Mouse (Mus musculus): ENCODE results near the gene Ints5. TPM values are rescaled to one million over a fixed set of nuclear protein-coding genes. Genes with fewer than 3 reads are reported as not detected.
"Not testable (repeated sequence)": the region's sequence is repeated elsewhere in the genome, so short reads cannot be mapped to it uniquely, and the experiment has no call there.

Ints5 gene
- polyA plus RNA-seq (2015; fragmentation: Nextera tagmentation; extraction: Ambion mirVana) = 36.4 and 38.4 TPM in 2 replicates

DNA sequence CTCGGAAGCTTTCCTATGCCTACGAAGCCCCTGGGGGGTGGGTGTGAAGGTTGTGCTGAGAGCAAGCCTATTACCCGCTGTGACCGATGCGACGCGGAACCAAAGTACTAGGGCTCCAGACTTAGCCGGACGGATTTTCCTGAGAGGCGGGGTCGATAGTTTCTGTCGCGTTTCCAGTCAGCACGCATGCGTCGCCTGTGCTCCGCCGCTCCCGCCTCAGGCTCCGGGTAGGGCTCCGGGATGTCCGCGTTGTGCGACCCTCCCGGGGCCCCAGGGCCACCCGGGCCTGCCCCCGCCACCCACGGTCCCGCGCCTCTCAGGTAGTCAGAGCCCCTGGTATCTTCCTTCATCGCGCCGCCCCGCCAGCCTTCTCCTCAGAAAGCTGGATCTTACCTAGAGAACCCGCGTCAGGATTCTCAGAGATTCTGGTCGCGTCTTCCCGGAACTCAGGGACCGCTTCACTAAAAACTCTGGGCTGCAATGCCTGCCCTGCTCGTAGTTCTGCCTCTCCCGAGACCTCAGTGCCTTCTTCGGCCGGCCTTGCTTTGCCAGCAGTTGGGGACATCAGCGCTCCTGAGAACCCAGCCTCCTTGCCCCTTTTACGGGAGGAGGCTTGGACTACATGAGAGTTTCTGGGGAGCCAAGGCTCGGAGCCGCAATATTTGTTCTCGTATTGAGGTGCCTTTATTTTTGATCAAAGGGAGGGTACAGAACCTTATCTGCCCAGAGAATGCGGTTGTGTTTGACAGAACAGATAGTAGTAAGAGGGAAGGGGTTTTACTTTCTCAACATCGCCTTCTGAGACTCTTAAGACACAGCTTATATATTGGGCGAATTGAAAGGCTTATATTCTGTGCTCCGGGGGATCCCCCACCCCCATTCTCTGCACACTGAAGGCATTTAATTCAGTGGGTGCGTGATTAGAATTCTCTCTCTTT lies at the start of gene Ints5:
TSS of gene Ints5 (plus strand) at position 177 of the 938 bp plus-strand sequence.
- Histone ChIP-seq H3K4me2 (peak within 1 kb of the TSS; percentile 96), H3K9ac (peak within 1 kb of the TSS; percentile 96), H3K9me3 (no peaks in the 10 kb centered on the region), H3K36me3 (replicated peaks) (0 out of 2 replicates have a peak, but pooled peaks cover 13% of the 10 kb centered on the region), H3K27me3 (replicated peaks) (no peaks in the 10 kb centered on the region), H3K4me3 (peak within 1 kb of the TSS; percentile 93), H3K27ac (peak within 1 kb of the TSS; percentile 91), H3K4me1 (peaks cover 37% of the 10 kb centered on the region)
- WGBS = 2% methylated on average over 54 of the region's 54 CpGs
- ATAC-seq (replicated peaks) = peak; percentile 48

DNA sequence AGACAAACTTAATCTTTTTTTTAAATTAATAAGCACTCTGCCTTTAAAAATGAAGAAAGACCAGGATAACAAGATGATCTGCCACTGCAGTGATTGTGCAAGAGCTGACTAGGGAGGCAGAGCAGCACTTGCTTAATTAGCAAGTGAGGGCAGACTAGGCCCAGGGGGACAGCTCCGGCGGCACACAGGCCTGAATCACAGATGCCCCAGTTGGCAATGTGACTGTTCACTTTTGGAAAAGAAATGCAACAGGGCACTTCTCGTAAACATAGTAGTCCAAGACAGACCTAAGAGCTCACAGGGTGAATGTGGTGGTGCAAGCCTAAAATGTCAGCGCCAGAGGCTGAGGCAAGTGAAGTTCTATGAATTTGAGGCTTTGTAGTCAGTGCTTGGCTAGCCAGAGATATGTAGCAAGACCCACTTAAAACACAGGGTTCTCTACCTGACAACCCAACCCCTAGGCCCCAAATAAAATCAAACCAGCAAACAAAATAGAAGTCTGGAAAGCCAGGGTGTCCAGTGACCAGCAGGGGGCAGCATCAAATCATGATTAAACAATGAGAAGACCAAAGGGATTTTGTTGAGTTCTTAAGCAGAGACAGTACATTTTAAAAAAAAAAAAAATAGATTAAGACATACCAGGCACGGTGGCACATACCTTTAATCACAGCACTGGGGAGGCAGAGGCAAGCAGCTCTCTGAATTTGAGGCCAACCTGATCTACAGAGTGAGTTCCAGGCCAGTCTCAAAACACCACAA lies 48.3 kb upstream of the Ints5 start:
- no peak overlapping the region for H3K4me3 ChIP-seq
- H3K4me1 ChIP-seq = peaks cover 21% of the 10 kb centered on the region
- WGBS = 54% methylated on average over 5 of the region's 5 CpGs
- H3K4me2 ChIP-seq = no peak overlapping the region
- H3K27ac ChIP-seq = no peak overlapping the region
- H3K9ac ChIP-seq = no peak overlapping the region
- H3K36me3 ChIP-seq (replicated peaks) = peaks cover 28% of the 10 kb centered on the region
- no peaks in the 10 kb centered on the region for H3K9me3 ChIP-seq
- ATAC-seq (replicated peaks) = no peak
- no peaks in the 10 kb centered on the region for H3K27me3 ChIP-seq (replicated peaks)

DNA sequence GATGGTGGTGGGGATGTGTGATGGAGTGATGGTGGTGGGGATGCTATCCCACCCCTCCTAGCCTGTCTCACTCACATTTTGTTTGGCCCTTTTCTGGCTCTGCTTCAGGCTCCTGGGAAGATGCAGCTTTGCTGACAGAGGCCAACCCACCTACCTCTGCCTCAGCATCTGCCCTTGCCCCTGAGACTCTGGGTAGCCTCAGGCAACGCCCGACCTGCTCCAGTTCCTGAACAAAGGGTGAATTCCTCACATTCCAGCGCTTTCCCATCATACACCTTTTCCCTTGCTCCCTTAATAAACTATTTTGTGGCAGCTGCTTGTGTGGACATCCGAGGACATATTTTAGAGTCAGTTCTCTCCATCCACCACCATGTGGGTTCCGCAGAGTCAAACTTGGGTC lies 44.4 kb upstream of the Ints5 start:
- no peak overlapping the region for H3K27ac ChIP-seq
- no peak overlapping the region for H3K9ac ChIP-seq
- H3K4me2 ChIP-seq = no peak overlapping the region
- H3K4me1 ChIP-seq = no peaks in the 10 kb centered on the region
- peaks cover 28% of the 10 kb centered on the region for H3K36me3 ChIP-seq (replicated peaks)
- H3K4me3 ChIP-seq = no peak overlapping the region
- no peaks in the 10 kb centered on the region for H3K27me3 ChIP-seq (replicated peaks)
- ATAC-seq (replicated peaks) = no peak
- WGBS = 87% methylated on average over 5 of the region's 5 CpGs
- no peaks in the 10 kb centered on the region for H3K9me3 ChIP-seq

DNA sequence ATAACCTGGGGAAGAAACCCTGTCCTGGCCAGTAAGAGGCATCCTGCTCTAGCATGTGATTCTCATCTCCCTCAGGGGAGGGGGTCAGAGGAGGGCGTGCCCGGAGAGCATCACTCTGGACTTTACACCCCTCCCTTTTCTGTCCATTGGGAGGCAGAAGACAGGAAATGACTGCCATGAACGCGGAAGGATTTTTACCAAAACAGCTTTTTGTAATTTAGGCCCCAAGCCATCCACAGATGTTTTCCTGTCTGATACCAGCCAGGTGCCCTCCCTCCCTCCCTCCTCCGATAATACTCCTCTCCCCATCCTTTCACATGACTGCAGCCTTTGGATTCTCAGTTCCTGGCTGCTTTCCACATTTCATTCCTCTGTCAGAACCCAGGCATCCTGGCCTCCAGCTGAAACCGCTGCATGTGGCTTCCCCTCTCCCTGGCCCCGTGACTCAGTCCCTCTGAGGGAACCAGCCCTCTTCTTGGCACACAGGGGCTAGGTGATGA lies 42.4 kb upstream of the Ints5 start, which contains the start of gene Lrrn4cl:
TSS of gene Lrrn4cl (plus strand) at position 367 of the 500 bp plus-strand sequence.
- Histone ChIP-seq H3K36me3 (replicated peaks) (peaks cover 28% of the 10 kb centered on the region), H3K9me3 (no peaks in the 10 kb centered on the region), H3K4me1 (no peaks in the 10 kb centered on the region), H3K9ac (no peak within 1 kb of the TSS), H3K27me3 (replicated peaks) (no peaks in the 10 kb centered on the region), H3K4me3 (no peak within 1 kb of the TSS), H3K4me2 (no peak within 1 kb of the TSS), H3K27ac (no peak within 1 kb of the TSS)
- 0 out of 2 replicates have a peak, but pooled peaks have one; percentile 41 for ATAC-seq (replicated peaks)
- 47% methylated on average over 7 of the region's 7 CpGs for WGBS

DNA sequence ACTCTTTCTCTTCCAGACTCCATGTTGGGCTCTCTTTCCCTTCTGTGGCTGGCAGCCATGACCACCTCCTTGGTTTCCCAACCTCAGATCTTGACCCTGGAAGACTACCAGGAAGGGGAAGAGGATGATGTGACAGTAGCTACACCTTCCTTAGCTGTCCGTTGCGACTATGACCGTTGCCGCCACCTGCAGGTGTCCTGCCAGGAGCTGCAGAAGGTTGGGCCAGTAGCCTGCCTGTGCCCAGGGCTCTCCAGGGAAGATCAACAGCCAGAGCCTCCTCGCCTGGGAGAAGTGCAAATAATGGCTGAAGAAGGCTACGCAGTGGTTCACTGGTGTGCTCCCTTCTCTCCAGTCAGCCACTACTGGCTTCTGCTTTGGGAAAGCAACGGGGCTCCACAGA lies 41.2 kb upstream of the Ints5 start:
- 56% methylated on average over 7 of the region's 7 CpGs for whole genome bisulfite sequencing
- no peak for ATAC-seq (replicated peaks)
- Histone ChIP-seq H3K36me3 (replicated peaks) (peaks cover 16% of the 10 kb centered on the region), H3K4me1 (no peaks in the 10 kb centered on the region), H3K4me3 (no peak overlapping the region), H3K4me2 (no peak overlapping the region), H3K9me3 (no peaks in the 10 kb centered on the region), H3K27me3 (replicated peaks) (no peaks in the 10 kb centered on the region), H3K9ac (no peak overlapping the region), H3K27ac (no peak overlapping the region)

DNA sequence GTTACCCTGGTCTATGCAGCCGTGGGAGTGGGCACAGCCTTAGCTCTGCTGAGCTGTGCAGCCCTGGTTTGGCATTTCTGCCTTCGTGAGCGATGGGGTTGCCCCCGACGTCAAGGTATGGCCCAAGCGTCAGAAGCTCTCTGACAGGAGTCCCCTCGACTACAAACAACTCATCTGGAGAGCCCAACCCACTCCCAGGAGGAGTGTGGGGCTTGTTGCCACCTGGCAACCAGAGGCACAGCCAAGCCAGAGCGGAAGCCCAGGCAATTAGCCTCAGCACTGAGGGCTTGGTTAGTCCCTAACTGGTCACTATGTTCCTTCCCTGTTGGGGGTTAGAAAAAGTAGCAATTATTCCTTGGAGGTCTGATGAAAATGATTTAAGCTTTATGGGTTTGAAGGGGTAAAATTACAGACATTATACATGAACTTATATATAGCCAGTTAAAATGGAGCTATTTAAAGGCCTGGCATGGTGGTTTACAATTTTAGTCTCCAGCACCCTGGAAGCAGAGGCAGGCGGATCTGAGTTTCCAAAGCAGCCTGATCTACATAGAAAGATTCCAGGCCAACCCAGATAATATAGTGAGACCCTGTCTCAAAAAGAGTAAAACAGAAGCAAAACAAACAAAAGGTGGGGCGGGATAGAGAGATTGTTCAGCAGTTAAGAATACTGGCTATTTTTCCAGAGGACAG lies 40.4 kb upstream of the Ints5 start:
- Histone ChIP-seq H3K36me3 (replicated peaks) (peaks cover 9% of the 10 kb centered on the region), H3K9ac (no peak overlapping the region), H3K27me3 (replicated peaks) (no peaks in the 10 kb centered on the region), H3K4me2 (no peak overlapping the region), H3K4me1 (no peaks in the 10 kb centered on the region), H3K9me3 (no peaks in the 10 kb centered on the region), H3K4me3 (no peak overlapping the region), H3K27ac (no peak overlapping the region)
- no peak for ATAC-seq (replicated peaks)
- WGBS = 65% methylated on average over 10 of the region's 10 CpGs

DNA sequence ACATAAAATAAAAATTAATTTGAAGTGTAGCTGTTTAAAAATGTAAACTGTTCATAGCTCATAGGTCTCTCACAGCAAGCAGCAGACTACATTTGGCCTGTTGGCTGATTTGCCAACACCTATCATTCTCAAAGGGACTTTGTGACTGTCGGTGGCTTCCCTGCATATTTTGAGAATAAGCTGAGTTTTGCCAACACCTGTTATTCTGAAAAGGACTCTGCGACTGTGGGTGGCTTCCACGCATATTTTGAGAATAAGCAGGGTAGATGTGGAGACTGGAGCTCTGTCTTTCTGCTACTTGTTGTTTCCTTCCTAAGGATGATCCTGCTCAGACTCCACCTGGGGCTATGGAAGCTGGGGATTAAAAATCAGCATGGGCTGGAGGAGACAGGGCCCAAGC lies 39.7 kb upstream of the Ints5 start:
- H3K36me3 ChIP-seq (replicated peaks) = peaks cover 7% of the 10 kb centered on the region; the same call in 1 of the 2 replicates
- WGBS = 83% methylated on average over 3 of the region's 3 CpGs
- no peak for ATAC-seq (replicated peaks)

DNA sequence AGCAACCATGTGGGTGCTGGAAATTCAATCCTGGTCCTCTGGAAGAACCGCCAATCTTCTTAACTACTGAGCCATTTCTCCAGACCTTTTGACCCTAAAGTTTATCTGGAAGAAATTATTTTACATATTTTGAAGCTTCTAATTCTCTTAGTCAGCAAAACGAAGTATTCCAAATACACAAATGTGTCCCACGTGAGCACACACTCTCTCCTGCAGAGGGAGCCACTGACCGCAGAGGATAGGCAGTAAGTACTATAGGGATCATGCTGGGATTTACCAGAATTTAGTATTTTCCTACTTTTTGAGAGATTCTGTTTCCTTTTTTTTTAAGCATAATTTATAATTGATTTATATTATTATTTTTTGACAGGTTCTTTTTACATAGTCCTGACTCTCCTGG lies 35.1 kb upstream of the Ints5 start:
- H3K4me1 ChIP-seq = no peaks in the 10 kb centered on the region
- no peak overlapping the region for H3K9ac ChIP-seq
- H3K36me3 ChIP-seq (replicated peaks) = no peaks in the 10 kb centered on the region
- WGBS = 41% methylated on average over 4 of the region's 4 CpGs
- H3K9me3 ChIP-seq = no peaks in the 10 kb centered on the region
- H3K27ac ChIP-seq = no peak overlapping the region
- no peak for ATAC-seq (replicated peaks)
- H3K4me2 ChIP-seq = no peak overlapping the region
- no peaks in the 10 kb centered on the region for H3K27me3 ChIP-seq (replicated peaks)
- H3K4me3 ChIP-seq = no peak overlapping the region

More for the DNA sequence above, 39.7 kb upstream of the Ints5 start:
- no peak overlapping the region for H3K4me3 ChIP-seq
- no peaks in the 10 kb centered on the region for H3K27me3 ChIP-seq (replicated peaks)
- H3K4me1 ChIP-seq = no peaks in the 10 kb centered on the region
- no peak overlapping the region for H3K27ac ChIP-seq
- no peak overlapping the region for H3K9ac ChIP-seq
- H3K9me3 ChIP-seq = no peaks in the 10 kb centered on the region
- no peak overlapping the region for H3K4me2 ChIP-seq

DNA sequence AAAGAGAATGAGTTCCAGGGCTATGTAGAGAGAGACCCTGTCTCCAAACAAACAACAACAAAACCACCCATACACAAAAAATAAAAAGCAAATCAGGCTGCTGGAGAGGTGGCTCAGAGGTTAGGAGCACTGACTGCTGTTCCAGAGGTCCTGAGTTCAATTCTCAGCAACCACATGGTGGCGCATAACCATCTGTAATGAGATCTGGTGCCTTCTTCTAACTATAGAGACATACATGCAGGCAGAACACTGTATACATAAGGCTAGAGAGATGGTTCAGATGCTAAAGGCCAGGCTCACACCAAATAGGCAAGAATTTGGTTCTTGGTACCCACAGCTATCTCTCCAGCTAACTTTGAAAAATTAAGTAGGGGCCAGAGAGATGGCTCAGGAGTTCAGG lies 33.8 kb upstream of the Ints5 start:
- H3K9me3 ChIP-seq = no peaks in the 10 kb centered on the region
- no peaks in the 10 kb centered on the region for H3K4me1 ChIP-seq
- H3K9ac ChIP-seq = no peak overlapping the region
- H3K4me3 ChIP-seq = no peak overlapping the region
- no peak for ATAC-seq (replicated peaks)
- no peaks in the 10 kb centered on the region for H3K27me3 ChIP-seq (replicated peaks)
- H3K4me2 ChIP-seq = no peak overlapping the region
- no peak overlapping the region for H3K27ac ChIP-seq
- no peaks in the 10 kb centered on the region for H3K36me3 ChIP-seq (replicated peaks)
- 20% methylated on average over 1 of the region's 1 CpGs for WGBS

DNA sequence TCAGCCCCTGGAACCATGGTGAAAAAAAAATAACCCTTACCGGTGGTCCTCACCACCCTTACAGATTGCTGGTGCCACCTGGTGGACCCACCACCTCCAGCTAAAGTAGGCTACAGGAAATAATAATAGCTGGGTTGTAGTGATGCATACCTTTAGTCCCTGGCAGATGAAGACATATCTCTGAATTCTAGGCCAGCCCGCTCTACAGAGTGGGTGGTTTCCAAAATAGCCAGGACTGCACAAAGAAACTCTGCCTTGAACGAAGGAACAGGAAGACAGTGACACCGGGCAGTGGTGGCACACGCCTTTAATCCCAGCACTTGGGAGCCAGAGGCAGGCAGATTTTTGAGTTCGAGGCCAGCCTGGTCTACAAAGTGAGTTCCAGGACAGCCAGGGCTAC lies 28.5 kb upstream of the Ints5 start:
- Histone ChIP-seq H3K4me2 (no peak overlapping the region), H3K27me3 (replicated peaks) (no peaks in the 10 kb centered on the region), H3K27ac (no peak overlapping the region), H3K4me3 (no peak overlapping the region), H3K36me3 (replicated peaks) (no peaks in the 10 kb centered on the region), H3K9ac (no peak overlapping the region), H3K9me3 (no peaks in the 10 kb centered on the region), H3K4me1 (no peaks in the 10 kb centered on the region)
- WGBS = 81% methylated on average over 6 of the region's 6 CpGs
- no peak for ATAC-seq (replicated peaks)

DNA sequence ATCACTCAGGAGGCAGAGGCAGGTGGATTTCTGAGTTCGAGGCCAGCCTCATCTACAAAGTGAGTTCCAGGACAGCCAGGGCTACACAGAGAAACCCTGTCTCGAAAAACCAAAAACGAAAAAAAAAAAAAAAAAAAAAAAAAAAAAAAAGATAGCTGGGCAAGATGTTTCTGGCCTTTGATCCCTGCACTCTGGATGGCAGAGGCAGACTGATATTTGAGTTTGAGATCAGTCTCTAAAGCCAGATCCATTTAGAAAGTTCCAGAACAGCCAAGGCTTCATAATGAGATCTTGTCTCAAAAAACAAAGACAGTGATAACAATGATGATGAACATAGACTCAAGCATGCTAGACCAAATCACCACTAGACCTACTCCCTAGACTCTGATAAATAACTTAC lies 22.4 kb upstream of the Ints5 start:
- H3K36me3 ChIP-seq (replicated peaks) = peaks cover 21% of the 10 kb centered on the region
- peak overlapping the region; percentile 93; the same call in 1 of the 2 replicates for H3K4me3 ChIP-seq
- peaks cover 15% of the 10 kb centered on the region for H3K4me1 ChIP-seq
- 0 out of 2 replicates have a peak overlapping the region, but pooled peaks have one; percentile 97 for H3K9ac ChIP-seq
- 79% methylated on average over 3 of the region's 3 CpGs for WGBS
- ATAC-seq (replicated peaks); H3K27ac ChIP-seq; H3K9me3 ChIP-seq; H3K27me3 ChIP-seq (replicated peaks): not testable (repeated sequence)
- peak overlapping the region; percentile 91 for H3K4me2 ChIP-seq

DNA sequence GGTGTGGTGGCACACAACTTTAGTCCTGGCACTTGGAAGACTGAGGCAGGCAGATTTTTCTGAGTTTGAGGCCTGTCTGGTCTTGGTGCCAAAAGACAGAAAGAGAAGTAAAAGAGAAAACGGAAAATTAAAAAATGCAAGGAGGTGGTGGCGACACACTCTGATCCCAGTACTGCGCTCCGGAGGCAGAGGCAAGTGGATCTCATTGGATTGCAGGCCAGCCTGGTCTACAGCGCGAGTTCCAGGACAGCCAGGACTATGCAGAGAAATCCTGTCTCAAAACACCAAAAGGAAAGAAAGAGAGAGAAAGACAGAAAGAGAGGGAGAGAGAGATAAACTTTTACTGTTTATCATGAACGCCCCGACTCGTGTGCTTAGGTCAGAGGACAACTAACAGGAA lies 22.0 kb upstream of the Ints5 start:
- WGBS = 66% methylated on average over 9 of the region's 9 CpGs
- no peaks in the 10 kb centered on the region for H3K9me3 ChIP-seq
- ATAC-seq (replicated peaks) = peak; percentile 64
- peak overlapping the region; percentile 91 for H3K4me2 ChIP-seq
- peaks cover 15% of the 10 kb centered on the region for H3K4me1 ChIP-seq
- peaks cover 24% of the 10 kb centered on the region for H3K36me3 ChIP-seq (replicated peaks)
- no peaks in the 10 kb centered on the region for H3K27me3 ChIP-seq (replicated peaks)
- peak overlapping the region; percentile 79 for H3K27ac ChIP-seq
- peak overlapping the region; percentile 93 for H3K4me3 ChIP-seq
- peak overlapping the region; percentile 97 for H3K9ac ChIP-seq
